Mouse (Mus musculus): Measurements from ENCODE around the gene Zfp217.

- TF ChIP-seq CTCF (IDR thresholded peaks at IDR 0.05; ENCODE audit: low read depth) (no peak), EP300 (IDR thresholded peaks at IDR 0.05; ENCODE audit: low read depth) (no peak)
Measured at GRCm38 (mm10) chr2:170101932-170102331, 46.0 kb downstream of the Zfp217 start.
